Mouse (Mus musculus) layer of hippocampus, adult 8-10 months (tissue): Measurements from ENCODE around the gene Fcna. TPM values are rescaled to one million over a fixed set of nuclear protein-coding genes. Genes with fewer than 3 reads are reported as not detected.

Experiments used
- DNase-seq, 2 experiments: peaks; one replicate each; pipeline ENCODE4 v3.0.0; 2022; ENCODE audit warnings: low spot score in 2 of 2
- total RNA-seq, 4 experiments: library from RNA; stranded (reverse); gene quantifications; 2 replicates each; pipeline ENCODE4 v1.2.4; 2022

Fcna gene
- total RNA-seq, 4 experiments from 2014 or later: 0.45 to 0.80 (median 0.64) TPM

DNA sequence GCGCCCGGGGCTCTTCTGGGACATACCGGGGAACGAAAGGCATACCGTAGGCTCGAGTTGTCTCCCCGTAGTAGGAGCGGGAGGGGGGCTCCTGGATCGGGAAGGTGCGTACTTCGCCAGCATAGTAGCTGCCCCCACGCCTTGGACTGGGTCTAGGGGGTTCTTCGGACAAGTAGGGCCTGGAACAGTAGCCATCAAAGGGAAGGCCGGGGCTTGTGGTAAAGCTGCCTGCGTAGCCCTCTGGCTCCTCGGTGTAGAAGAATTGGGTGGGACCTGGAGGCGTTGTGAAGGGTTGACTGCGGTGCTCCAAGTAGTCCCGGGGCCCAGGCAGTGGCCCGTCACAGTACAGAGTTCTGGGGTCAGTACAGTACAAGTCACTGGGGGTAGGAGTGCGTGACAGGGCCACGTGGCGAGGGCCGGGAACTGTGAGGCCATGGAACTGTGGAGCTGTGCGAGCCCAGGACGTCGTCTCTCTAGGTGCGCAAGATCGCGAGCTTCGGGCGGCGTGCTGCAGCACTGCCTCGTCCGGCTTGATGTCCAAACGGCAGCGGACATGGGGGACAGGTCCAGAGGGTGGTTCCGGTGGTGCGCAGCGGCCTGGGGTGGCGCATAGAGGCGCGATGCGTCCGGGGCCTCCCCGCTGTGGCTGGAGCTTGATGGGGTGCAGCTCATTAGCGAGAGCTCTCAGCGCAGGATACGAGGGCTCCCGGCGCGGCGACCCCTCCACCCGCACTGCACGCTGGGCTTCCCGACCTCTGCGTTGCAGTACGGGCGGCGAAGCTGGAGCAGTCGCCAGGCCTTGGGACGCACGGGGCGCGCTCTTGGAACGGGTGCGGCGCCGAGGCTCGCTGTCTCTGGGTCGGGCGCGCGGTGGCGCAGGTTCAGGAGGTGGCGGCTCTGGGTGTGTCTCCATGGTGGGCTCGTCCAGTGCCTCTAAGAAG lies 48.8 kb downstream of the Fcna start:
- DNase-seq: no peak

DNA sequence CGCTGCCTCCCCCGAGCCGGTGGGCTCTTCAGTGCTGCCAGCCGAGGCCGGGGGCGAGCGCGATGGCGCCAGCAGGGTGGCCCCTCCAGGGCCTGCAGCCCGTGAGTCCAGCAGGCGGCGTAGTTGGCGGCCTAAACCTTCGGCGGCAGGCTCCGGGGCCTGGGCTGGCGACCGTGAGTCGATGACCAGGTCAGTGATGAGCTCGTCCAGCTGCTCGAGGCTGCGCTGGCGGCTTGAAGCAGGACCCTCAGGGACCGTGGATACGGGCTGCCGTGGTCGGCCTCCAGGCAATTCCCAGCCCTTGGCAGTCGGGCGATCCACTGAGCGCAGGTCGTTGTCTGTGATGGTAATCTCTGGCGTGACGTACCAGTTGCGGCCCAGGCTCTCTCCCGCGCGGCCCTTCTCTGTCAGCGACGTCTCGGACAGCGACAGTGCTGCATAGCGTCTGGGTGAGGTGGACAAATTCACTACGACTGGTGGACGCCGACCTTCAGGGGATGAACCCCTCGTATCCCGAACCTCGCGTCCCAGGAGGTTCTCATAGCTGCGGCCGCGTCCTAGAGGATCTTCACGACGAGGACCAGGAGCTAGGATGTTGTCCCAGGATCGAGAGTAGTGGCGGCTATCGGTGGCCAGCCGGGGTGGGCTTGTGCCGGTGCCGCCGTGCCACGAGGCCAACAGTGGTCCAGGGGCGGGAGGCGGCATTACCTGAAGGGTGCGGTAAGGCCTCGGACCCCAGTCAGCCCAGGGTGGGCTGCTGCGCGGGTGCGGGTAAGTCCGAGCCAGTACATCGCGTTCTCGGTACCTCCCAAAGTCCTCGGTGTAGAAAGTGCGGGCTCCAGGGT lies 49.7 kb downstream of the Fcna start:
- DNase-seq: no peak

- DNase-seq: peak in 1 of 2 experiments; percentile 42
These were observed 50.6 kb downstream of the Fcna start for GRCm38 (mm10) chr2:25576965-25577891.

DNA sequence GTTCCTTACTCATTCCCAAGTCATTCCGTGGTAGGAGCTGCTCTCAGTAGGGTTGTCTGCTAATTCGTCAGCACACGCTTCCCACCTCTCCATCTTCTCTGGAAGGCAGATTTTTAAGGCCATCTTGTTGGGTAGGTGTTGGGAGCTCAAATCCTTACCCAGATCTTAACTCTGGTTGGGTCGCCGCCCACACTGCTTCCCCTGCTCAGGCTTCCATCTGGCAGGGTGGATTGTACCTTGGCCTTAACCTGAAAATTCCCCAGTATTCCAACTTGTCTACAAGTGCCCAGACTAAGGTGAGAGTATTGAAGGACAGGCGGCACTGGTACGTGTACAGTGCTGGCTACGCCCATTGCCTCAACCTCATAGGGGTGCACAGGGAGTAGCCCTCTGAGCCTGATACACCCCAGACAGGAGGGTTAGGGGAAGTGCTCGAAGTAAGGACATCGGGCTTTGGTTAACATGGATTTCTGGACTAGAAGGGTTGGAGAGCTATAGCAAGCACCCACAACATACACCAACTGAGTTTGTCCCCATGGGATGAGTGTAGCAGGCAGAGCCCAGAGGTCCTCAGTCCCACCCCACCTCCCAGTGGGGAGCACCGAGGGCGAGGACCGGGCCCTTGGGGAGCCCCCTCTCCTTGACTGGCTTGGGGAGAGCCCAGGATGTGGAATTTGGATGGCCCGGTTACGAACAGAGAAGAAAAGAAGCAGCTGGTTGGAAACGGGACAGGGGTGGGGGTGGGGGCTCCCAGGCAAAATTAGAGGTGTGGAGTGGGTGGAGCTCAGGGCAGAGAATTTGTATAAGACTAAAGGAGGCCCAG lies 51.6 kb downstream of the Fcna start:
- DNase-seq: no peak

- peak; percentile 47 to 49 for DNase-seq
These were observed 52.3 kb downstream of the Fcna start for GRCm38 (mm10) chr2:25575432-25576027.

Other genes starting within 250 kb of the Fcna start
- gene Entpd2, start 232.2 kb downstream of the Fcna start, total RNA-seq: 10 to 100 TPM; 14.6 to 20.7 (median 16.8) TPM
- 100 to 1,000 TPM; 390 to 435 (median 411) TPM for gene Npdc1, start 228.7 kb downstream of the Fcna start, total RNA-seq
- gene Fut7, start 204.8 kb downstream of the Fcna start, total RNA-seq: under 1 TPM; 0.35 to 0.98 (median 0.44) TPM
- 100 to 1,000 TPM; 165 to 186 (median 183) TPM for gene Abca2, start 199.3 kb downstream of the Fcna start, total RNA-seq
- gene Clic3, start 171.2 kb downstream of the Fcna start, total RNA-seq: under 1 TPM in 2 of 4 experiments, not detected in 2; 0.43 to 0.92 TPM
- gene Paxx, start 166.9 kb downstream of the Fcna start, total RNA-seq: 10 to 100 TPM; 60.3 to 63.5 (median 61.8) TPM
- 1,000 to 10,000 TPM in 3 of 4 experiments, 100 to 1,000 TPM in 1; 912 to 1,488 (median 1,209) TPM for gene Ptgds, start 158.0 kb downstream of the Fcna start, total RNA-seq
- gene Lcn12, start 134.1 kb downstream of the Fcna start, total RNA-seq: not detected
- 100 to 1,000 TPM; 116 to 120 (median 118) TPM for gene Fbxw5, start 127.3 kb downstream of the Fcna start, total RNA-seq
- 1 to 10 TPM in 3 of 4 experiments, under 1 TPM in 1; 0.77 to 1.4 (median 1.2) TPM for gene C8g, start 126.3 kb downstream of the Fcna start, total RNA-seq
- 10 to 100 TPM; 10.1 to 12.1 (median 10.7) TPM for gene Traf2, start 81.1 kb downstream of the Fcna start, total RNA-seq
- 100 to 1,000 TPM; 124 to 203 (median 161) TPM for gene Edf1, start 70.2 kb downstream of the Fcna start, total RNA-seq
- 1 to 10 TPM in 3 of 4 experiments, under 1 TPM in 1; 0.96 to 3.8 (median 2.0) TPM for gene Mamdc4, start 53.2 kb downstream of the Fcna start, total RNA-seq
- gene Phpt1, start 52.8 kb downstream of the Fcna start, total RNA-seq: 10 to 100 TPM; 64.6 to 76.6 (median 69.6) TPM
- 100 to 1,000 TPM in 1 of 4 experiments, 10 to 100 TPM in 3; 82.9 to 103 (median 92.4) TPM for gene Ajm1, start 46.3 kb downstream of the Fcna start, total RNA-seq
- gene Rabl6, start 19.5 kb downstream of the Fcna start, total RNA-seq: 100 to 1,000 TPM; 127 to 168 (median 150) TPM
- gene Ccdc183, start 10.4 kb downstream of the Fcna start, total RNA-seq: not detected
- gene Tmem141, start 6.0 kb downstream of the Fcna start, total RNA-seq: 10 to 100 TPM; 14.9 to 24.0 (median 16.6) TPM
- not detected for gene Lcn8, start 25.1 kb upstream of the Fcna start, total RNA-seq
- gene Lcn5, start 29.9 kb upstream of the Fcna start, total RNA-seq: not detected
- gene Lcn6, start 48.8 kb upstream of the Fcna start, total RNA-seq: not detected
- not detected for gene Lcn10, start 54.7 kb upstream of the Fcna start, total RNA-seq
- not detected for gene Obp2a, start 72.0 kb upstream of the Fcna start, total RNA-seq
- 10 to 100 TPM; 72.4 to 98.0 (median 84.8) TPM for gene Bmyc, start 78.7 kb upstream of the Fcna start, total RNA-seq
- gene Obp2b, start 109.0 kb upstream of the Fcna start, total RNA-seq: under 1 TPM in 2 of 4 experiments, not detected in 2; 0.64 to 0.93 TPM
- not detected for gene Lcn3, start 137.5 kb upstream of the Fcna start, total RNA-seq
- not detected for gene Lcn11, start 149.0 kb upstream of the Fcna start, total RNA-seq
- gene Gm13539, start 154.2 kb upstream of the Fcna start, total RNA-seq: not detected
- gene Glt6d1, start 187.8 kb upstream of the Fcna start, total RNA-seq: not detected
- gene Lcn9, start 195.1 kb upstream of the Fcna start, total RNA-seq: not detected
- not detected for gene Sohlh1, start 219.2 kb upstream of the Fcna start, total RNA-seq
- 10 to 100 TPM; 51.4 to 62.1 (median 53.9) TPM for gene Kcnt1, start 235.7 kb upstream of the Fcna start, total RNA-seq